ENCODE assay signal across 11 mouse cellular contexts in genomic region chr5:150331821-150332220, GRCm38 (mm10).
DNase-seq lines count a peak whose midpoint lies in the region; ATAC-seq and TF ChIP-seq lines count a peak whose summit lies in the region.
"Had no signal": no experiment of that assay in that cellular context is flagged by ENCODE, and none has a peak within 500 bp of the region (broad histone marks: within the 10 kb centered on the region; RNA-seq: fewer than 3 reads in every experiment).

No protein-coding gene starts in this region.

- H3K27ac ChIP-seq in layer of hippocampus, adult 2 months = peak overlapping the region; percentile 59
- H3K27ac ChIP-seq: kidney, embryonic 15.5 days; liver, embryonic 14.5 days had no signal

- TF ChIP-seq CTCF in layer of hippocampus, adult 2 months (conservative IDR thresholded peaks at IDR 0.05) = peak; percentile 42

- H3K4me3 ChIP-seq in layer of hippocampus, adult 2 months = no peak overlapping the region
- H3K4me3 ChIP-seq: kidney, embryonic 15.5 days; megakaryocyte, embryonic 14.5 days had no signal

- ATAC-seq in megakaryocyte-erythroid progenitor cell, adult 5-6 weeks (replicated peaks; ENCODE audit: low FRiP score, low TSS enrichment, poor library complexity, severe bottlenecking) = 0 out of 2 replicates have a peak, but pooled peaks have one; percentile 6

- DNase-seq in layer of hippocampus, adult 2 months (ENCODE audit: low spot score in 2 of 2) = no peak
- DNase-seq in layer of hippocampus, adult 9-11 months = no peak
- peak; percentile 57 for DNase-seq in adrenal gland, postnatal 25 days
- DNase-seq in cerebellum, postnatal 10 days = peak; percentile 82
- DNase-seq in kidney, adult 11 months = no peak
- DNase-seq in ovary, postnatal 14 days (ENCODE audit: low spot score) = no peak
- DNase-seq: retina, postnatal 1 day had no signal

Comparison
In these comparisons a context has a peak if more than half of its experiments do, and no peak if none do; other contexts are left out.
1. DNase-seq: peak in adrenal gland, postnatal 25 days (single experiment) and cerebellum, postnatal 10 days (2 of 2); none in layer of hippocampus, adult 2 months (0 of 2), layer of hippocampus, adult 9-11 months (single experiment), kidney, adult 11 months (single experiment) and ovary, postnatal 14 days (single experiment).